Mouse (Mus musculus): Measurements from ENCODE around the gene A630095N17Rik. TPM values are rescaled to one million over a fixed set of nuclear protein-coding genes. Genes with fewer than 3 reads are reported as not detected.

A630095N17Rik gene
- total RNA-seq (2017) = 1.1 TPM in 1 of 2 replicates, not detected in the other

GRCm38 (mm10) chr1:75231664-75232152, at the start of gene A630095N17Rik:
Gene A630095N17Rik (minus strand): TSS chr1:75232102.
- ATAC-seq (replicated peaks; ENCODE audit: low read depth, poor library complexity, severe bottlenecking) = no peak

- no peak for ATAC-seq (replicated peaks; ENCODE audit: low read depth, poor library complexity, severe bottlenecking)
Measured at GRCm38 (mm10) chr1:75278228-75278627, 46.3 kb upstream of the A630095N17Rik start, which contains the start of gene Resp18. Gene Resp18 (minus strand): TSS chr1:75278415.

GRCm38 (mm10) chr1:75277195-75278188, 45.6 kb upstream of the A630095N17Rik start:
- peak; percentile 83 for ATAC-seq (replicated peaks; ENCODE audit: low read depth, poor library complexity, severe bottlenecking)

GRCm38 (mm10) chr1:75264091-75264880, 32.4 kb upstream of the A630095N17Rik start, which contains the start of gene Ptprn:
Gene Ptprn (minus strand): TSS chr1:75264502.
- ATAC-seq (replicated peaks; ENCODE audit: low read depth, poor library complexity, severe bottlenecking) = no peak

- ATAC-seq (replicated peaks; ENCODE audit: low read depth, poor library complexity, severe bottlenecking) = peak; percentile 93
Measured at GRCm38 (mm10) chr1:75262969-75263951, 31.4 kb upstream of the A630095N17Rik start.

- ATAC-seq (replicated peaks; ENCODE audit: low read depth, poor library complexity, severe bottlenecking) = no peak
Measured at GRCm38 (mm10) chr1:75261278-75261677, 29.4 kb upstream of the A630095N17Rik start.

- ATAC-seq (replicated peaks; ENCODE audit: low read depth, poor library complexity, severe bottlenecking) = no peak
Measured at GRCm38 (mm10) chr1:75255516-75256046, 23.7 kb upstream of the A630095N17Rik start.

GRCm38 (mm10) chr1:75254625-75255013, 22.7 kb upstream of the A630095N17Rik start:
- no peak for ATAC-seq (replicated peaks; ENCODE audit: low read depth, poor library complexity, severe bottlenecking)

GRCm38 (mm10) chr1:75253849-75254624, 22.1 kb upstream of the A630095N17Rik start:
- peak; percentile 71 for ATAC-seq (replicated peaks; ENCODE audit: low read depth, poor library complexity, severe bottlenecking)

- ATAC-seq (replicated peaks; ENCODE audit: low read depth, poor library complexity, severe bottlenecking) = no peak
Measured at GRCm38 (mm10) chr1:75253029-75253428, 21.1 kb upstream of the A630095N17Rik start.

- no peak for ATAC-seq (replicated peaks; ENCODE audit: low read depth, poor library complexity, severe bottlenecking)
Measured at GRCm38 (mm10) chr1:75252308-75252707, 20.4 kb upstream of the A630095N17Rik start.

- peak; percentile 81 for ATAC-seq (replicated peaks; ENCODE audit: low read depth, poor library complexity, severe bottlenecking)
Measured at GRCm38 (mm10) chr1:75251112-75251970, 19.4 kb upstream of the A630095N17Rik start.

GRCm38 (mm10) chr1:75250498-75250897, 18.6 kb upstream of the A630095N17Rik start:
- no peak for ATAC-seq (replicated peaks; ENCODE audit: low read depth, poor library complexity, severe bottlenecking)

GRCm38 (mm10) chr1:75248041-75248772, 16.3 kb upstream of the A630095N17Rik start:
- ATAC-seq (replicated peaks; ENCODE audit: low read depth, poor library complexity, severe bottlenecking) = no peak

- no peak for ATAC-seq (replicated peaks; ENCODE audit: low read depth, poor library complexity, severe bottlenecking)
Measured at GRCm38 (mm10) chr1:75247071-75247930, 15.4 kb upstream of the A630095N17Rik start.

- peak; percentile 89 for ATAC-seq (replicated peaks; ENCODE audit: low read depth, poor library complexity, severe bottlenecking)
Measured at GRCm38 (mm10) chr1:75244836-75245235, 12.9 kb upstream of the A630095N17Rik start.

All from common myeloid progenitor, adult 5-6 weeks (primary cell).